Mouse (Mus musculus) bone marrow, adult 2 months (tissue): ENCODE measurements around the gene Hoga1. TPM values are rescaled to one million over a fixed set of nuclear protein-coding genes. Genes with fewer than 3 reads are reported as not detected.

Source experiments
- H3K27ac ChIP-seq: fragments of 200-500 bp; 2 replicates; pipeline ENCODE4 v1.5.1; 2012; ENCODE audit warnings: low read depth, mild to moderate bottlenecking, control low read depth, inconsistent platforms, low read length; ENCODE audit not compliant: control insufficient read depth, poor library complexity, insufficient read depth
- H3K4me1 ChIP-seq: fragments of 200-500 bp; 2 replicates; pipeline ENCODE4 v1.6.1; 2011; ENCODE audit warnings: low read length; ENCODE audit not compliant: control insufficient read depth, insufficient read depth
- H3K4me3 ChIP-seq: fragments of 200-500 bp; replicated peaks from 2 replicates; pipeline ENCODE3; 2011; ENCODE audit warnings: mild to moderate bottlenecking, low read depth, low read length, control low read depth; ENCODE audit not compliant: control insufficient read depth
- CTCF ChIP-seq: fragments of 200-500 bp; IDR thresholded peaks from 2 replicates; pipeline ENCODE4 v1.5.1; 2011; ENCODE audit warnings: low read length, control low read depth; ENCODE audit not compliant: control insufficient read depth, insufficient read depth
- POLR2A ChIP-seq: fragments of 200-500 bp; IDR thresholded peaks from 2 replicates; pipeline ENCODE4 v1.6.1; 2011; ENCODE audit warnings: low read depth, mild to moderate bottlenecking, control low read depth, low read length, borderline replicate concordance; ENCODE audit not compliant: control insufficient read depth
- whole genome bisulfite sequencing: fragments of 180-500 bp; shearing (Covaris S2); methylation state at CpG from one replicate; pipeline ENCODE4 v1.1.7; 2018; 5-methylcytosine and 5-hydroxymethylcytosine counted together
- polyA plus RNA-seq: library from polyadenylated mRNA; stranded (reverse); fragments of >200 nt; gene quantifications from 2 replicates; pipeline ENCODE4 v1.2.4, GENCODE M21; 2011; ENCODE audit warnings: low replicate concordance; ENCODE audit not compliant: missing spikeins, insufficient read depth, insufficient read length

The Hoga1 gene
- polyA plus RNA-seq, 1 experiment: 1.8 TPM

DNA sequence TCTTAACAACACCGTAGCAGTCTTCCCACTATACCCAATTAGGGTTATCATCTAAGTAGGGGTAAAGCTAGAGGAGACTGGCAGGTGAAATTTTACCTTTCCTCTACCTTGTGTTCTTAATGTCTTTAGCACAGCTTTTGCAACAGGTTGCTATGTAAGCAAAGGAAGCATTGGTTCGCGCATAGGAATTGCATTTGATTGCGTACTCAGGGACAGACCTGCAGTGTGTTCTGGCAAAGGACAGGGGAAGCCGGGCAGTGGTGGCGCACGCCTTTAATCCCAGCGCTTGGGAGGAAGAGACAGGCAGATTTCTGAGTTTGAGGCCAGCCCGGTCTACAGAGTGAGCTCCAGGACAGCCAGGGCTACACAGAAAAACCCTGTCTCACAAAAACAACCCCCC lies 72.7 kb downstream of the Hoga1 start:
- no peak for TF ChIP-seq CTCF
- TF ChIP-seq POLR2A: no peak
- 81% methylated on average over 9 of the region's 9 CpGs for WGBS
- no peak overlapping the region for H3K4me3 ChIP-seq

DNA sequence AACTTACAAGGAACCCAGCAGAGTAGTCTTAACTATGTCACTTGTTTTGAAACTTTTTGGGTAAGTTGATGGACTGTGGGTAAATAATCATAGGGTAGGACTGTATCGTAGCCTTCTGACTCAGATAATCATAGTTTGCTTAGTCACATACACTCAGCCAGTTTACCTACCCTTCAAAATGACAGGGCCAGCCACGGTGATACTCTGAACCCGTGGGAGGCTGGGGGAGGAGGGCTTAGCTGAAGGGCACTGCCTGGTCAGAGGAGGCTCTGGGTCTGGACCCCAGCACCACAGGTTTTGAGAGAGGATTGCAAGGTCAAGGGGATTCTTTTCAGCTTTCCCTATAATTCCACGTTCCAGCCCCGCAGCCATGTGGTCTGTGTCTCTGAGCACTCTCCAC lies 73.2 kb downstream of the Hoga1 start:
- TF ChIP-seq CTCF: no peak
- no peak for TF ChIP-seq POLR2A
- H3K27ac ChIP-seq: no peak overlapping the region
- no peaks in the 10 kb centered on the region for H3K4me1 ChIP-seq
- no peak overlapping the region for H3K4me3 ChIP-seq
- WGBS: 72% methylated on average over 5 of the region's 5 CpGs

More for the DNA sequence above, 72.7 kb downstream of the Hoga1 start:
- no peaks in the 10 kb centered on the region for H3K4me1 ChIP-seq
- no peak overlapping the region for H3K27ac ChIP-seq

GRCm38 (mm10) chr19:42120451-42120850 lies 75.0 kb downstream of the Hoga1 start:
- H3K4me3 ChIP-seq: no peak overlapping the region
- 90% methylated on average over 8 of the region's 8 CpGs for WGBS
- no peak overlapping the region for H3K27ac ChIP-seq
- TF ChIP-seq CTCF (no peak), POLR2A (no peak)
- H3K4me1 ChIP-seq: no peaks in the 10 kb centered on the region

Other genes starting within 250 kb of the Hoga1 start
- 25.5 and 26.6 TPM in 2 replicates for gene Arhgap19, start 243.6 kb upstream of the Hoga1 start, polyA plus RNA-seq
- gene Frat1, start 215.6 kb upstream of the Hoga1 start, polyA plus RNA-seq: 6.4 and 12.0 TPM in 2 replicates
- 4.5 and 9.7 TPM in 2 replicates for gene Frat2, start 197.5 kb upstream of the Hoga1 start, polyA plus RNA-seq
- gene Rrp12, start 149.4 kb upstream of the Hoga1 start, polyA plus RNA-seq: 5.8 and 12.5 TPM in 2 replicates
- gene Pgam1, start 133.7 kb upstream of the Hoga1 start, polyA plus RNA-seq: 47.1 and 160 TPM in 2 replicates
- gene Exosc1, start 112.2 kb upstream of the Hoga1 start, polyA plus RNA-seq: 16.4 and 24.6 TPM in 2 replicates
- gene Zdhhc16, start 112.1 kb upstream of the Hoga1 start, polyA plus RNA-seq: 27.4 and 59.8 TPM in 2 replicates
- gene Mms19, start 64.5 kb upstream of the Hoga1 start, polyA plus RNA-seq: 28.0 and 45.8 TPM in 2 replicates
- 6.0 and 10.2 TPM in 2 replicates for gene Ubtd1, start 63.8 kb upstream of the Hoga1 start, polyA plus RNA-seq
- gene Ankrd2, start 9.6 kb upstream of the Hoga1 start, polyA plus RNA-seq: not detected in 2 replicates
- gene 4933411K16Rik, start 6.6 kb downstream of the Hoga1 start, polyA plus RNA-seq: not detected in 2 replicates
- gene Morn4, start 40.7 kb downstream of the Hoga1 start, polyA plus RNA-seq: 1.4 TPM in 1 of 2 replicates, not detected in the other
- 6.6 and 11.5 TPM in 2 replicates for gene Pi4k2a, start 44.9 kb downstream of the Hoga1 start, polyA plus RNA-seq
- gene Avpi1, start 83.4 kb downstream of the Hoga1 start, polyA plus RNA-seq: 2.9 TPM in 1 of 2 replicates, not detected in the other
- 8.4 and 16.9 TPM in 2 replicates for gene Marveld1, start 101.8 kb downstream of the Hoga1 start, polyA plus RNA-seq
- 20.8 and 53.1 TPM in 2 replicates for gene Zfyve27, start 118.3 kb downstream of the Hoga1 start, polyA plus RNA-seq
- not detected in 2 replicates for gene Sfrp5, start 156.6 kb downstream of the Hoga1 start, polyA plus RNA-seq
- 1.8 TPM in 1 of 2 replicates, not detected in the other for gene Golga7b, start 202.0 kb downstream of the Hoga1 start, polyA plus RNA-seq